Mouse (Mus musculus): ENCODE measurements around the gene Cnnm1.

Cnnm1 gene

GRCm38 (mm10) chr19:43440112-43440737 lies at the start of gene Cnnm1:
Gene Cnnm1 (plus strand): TSS chr19:43440436.
- DNase-seq (ENCODE audit: extremely low spot score, low spot score): peak; percentile 79

DNA sequence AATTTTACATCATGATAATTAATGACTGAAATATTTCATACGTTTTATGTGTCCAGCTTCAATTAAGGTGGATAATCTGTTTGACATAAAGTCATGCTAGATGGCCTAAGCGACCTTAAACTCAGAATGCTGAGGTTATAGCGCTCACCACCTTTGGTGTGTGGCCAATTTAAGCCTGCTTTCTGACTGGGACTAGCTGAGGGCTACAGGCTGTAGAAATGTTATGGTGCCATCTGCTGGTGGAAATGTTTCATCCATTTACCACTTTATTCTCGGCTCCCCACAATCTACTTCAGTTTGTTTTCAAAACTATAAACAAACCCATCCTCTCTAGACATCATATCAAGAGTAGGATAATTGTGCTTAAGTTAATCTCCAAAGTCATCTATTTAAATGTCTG lies 43.9 kb upstream of the Cnnm1 start:
- peak; percentile 20 for DNase-seq (ENCODE audit: extremely low spot score, low spot score)

DNA sequence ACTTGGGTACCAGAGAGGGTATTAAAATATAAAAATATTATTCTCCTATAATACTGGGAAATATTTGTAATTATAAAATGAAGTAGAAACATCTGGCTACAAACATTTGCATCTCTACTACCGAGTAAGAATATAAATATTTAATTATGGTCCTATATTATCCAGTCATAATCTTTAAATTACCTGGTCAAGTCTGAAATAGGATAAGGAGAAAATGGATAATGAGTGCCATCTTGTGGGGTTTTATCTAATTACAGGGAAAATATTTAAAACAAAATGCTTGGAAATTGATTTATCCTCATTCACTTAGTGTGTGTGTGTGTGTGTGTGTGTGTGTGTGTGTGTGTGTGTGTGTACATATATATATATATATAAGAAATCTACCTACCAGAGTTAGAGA lies 33.1 kb upstream of the Cnnm1 start:
- DNase-seq (ENCODE audit: extremely low spot score, low spot score): no peak

DNA sequence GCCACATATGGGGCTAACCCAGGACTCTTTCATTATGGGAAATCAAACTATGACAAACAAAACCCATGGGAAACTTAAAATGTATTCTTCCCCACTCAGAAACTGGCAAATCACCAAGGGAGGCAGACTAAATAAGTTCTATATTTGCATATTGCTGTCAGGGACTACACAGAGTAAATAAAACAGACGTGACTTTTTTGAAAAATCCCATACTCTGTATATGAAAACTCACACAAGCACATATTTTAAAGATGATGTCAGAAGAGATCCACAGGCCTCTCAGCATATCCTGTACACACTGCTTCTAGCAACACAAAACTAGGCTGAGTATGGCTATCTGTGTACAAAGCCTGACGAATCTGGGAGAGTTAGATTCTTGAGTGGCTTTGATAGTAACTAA lies 24.7 kb upstream of the Cnnm1 start:
- no peak for DNase-seq (ENCODE audit: extremely low spot score, low spot score)

DNA sequence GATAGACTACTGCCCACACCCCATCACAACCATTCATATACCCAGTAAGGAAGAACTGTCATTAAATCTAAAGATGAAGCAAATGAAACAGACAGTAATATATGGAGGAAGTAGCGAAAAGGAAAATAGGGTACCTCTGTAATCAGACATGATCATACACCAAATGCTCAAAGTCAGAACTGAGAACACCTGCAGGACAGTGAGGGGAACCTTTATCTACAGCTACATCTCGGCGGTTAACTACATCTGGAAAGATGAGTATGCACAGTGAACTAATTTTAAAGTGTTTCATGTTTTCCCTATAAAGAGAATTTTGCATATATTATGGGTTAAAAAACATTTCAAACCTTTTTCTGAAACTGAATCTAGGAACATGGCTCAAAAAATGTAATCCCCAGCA lies 19.7 kb upstream of the Cnnm1 start:
- DNase-seq (ENCODE audit: extremely low spot score, low spot score): no peak

GRCm38 (mm10) chr19:43424082-43424481 lies 16.2 kb upstream of the Cnnm1 start:
- DNase-seq (ENCODE audit: extremely low spot score, low spot score): no peak

DNA sequence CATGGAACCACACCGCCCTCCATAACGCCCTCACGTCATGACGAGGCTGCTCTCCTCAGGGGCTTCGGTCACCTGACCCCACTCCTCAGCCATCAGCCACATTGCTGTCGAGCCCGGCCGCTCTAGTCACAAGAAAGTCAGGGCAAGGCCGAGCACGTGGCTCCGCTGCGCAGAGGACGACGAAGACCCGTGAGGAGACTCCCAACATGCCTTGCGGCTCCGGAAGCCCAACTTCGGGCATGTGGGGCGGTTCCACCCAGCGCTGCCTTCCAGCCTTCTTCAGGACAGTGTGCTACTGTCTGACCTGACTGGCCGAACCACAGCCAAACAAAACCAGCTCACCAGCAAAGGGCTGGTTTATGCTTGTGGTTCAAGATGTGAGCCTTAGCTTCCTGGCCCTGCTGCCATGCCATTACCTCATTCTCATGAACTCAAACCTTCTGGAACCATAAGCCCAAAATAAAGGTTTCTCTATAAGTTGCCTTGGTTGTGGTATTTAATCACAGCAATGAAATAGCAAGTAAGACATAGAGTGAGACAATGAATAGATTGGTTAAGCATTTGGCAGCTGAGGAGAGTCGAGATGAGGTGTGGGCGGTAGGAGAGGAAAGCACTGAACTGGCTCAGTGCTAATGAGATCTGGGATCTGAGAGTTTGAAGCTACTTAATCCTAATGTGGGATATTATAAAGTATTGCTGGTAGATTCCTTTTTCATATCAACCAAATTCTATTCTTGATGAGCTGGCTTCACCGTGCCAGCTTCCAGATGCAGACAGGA lies 12.6 kb upstream of the Cnnm1 start:
- DNase-seq (ENCODE audit: extremely low spot score, low spot score): no peak

DNA sequence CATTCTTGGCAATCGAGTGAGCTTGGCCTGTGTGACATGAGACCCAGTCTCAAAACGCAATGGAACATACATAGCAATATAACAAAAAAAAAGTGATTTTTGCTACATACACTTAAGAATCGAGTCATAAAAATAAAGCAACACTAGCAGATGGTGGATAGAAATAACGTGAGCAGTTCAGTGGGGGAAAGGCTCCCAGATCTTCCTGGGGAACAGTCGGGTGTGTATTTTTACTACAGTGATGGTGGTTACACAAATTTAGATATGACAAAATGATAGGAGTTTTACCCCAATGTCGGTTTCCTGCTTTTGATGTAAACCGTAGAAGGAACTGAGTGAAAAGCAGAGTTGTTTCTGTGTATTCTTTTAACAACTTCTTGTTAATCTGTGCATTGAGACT lies 990 bp upstream of the Cnnm1 start:
- no peak for DNase-seq (ENCODE audit: extremely low spot score, low spot score)

DNA sequence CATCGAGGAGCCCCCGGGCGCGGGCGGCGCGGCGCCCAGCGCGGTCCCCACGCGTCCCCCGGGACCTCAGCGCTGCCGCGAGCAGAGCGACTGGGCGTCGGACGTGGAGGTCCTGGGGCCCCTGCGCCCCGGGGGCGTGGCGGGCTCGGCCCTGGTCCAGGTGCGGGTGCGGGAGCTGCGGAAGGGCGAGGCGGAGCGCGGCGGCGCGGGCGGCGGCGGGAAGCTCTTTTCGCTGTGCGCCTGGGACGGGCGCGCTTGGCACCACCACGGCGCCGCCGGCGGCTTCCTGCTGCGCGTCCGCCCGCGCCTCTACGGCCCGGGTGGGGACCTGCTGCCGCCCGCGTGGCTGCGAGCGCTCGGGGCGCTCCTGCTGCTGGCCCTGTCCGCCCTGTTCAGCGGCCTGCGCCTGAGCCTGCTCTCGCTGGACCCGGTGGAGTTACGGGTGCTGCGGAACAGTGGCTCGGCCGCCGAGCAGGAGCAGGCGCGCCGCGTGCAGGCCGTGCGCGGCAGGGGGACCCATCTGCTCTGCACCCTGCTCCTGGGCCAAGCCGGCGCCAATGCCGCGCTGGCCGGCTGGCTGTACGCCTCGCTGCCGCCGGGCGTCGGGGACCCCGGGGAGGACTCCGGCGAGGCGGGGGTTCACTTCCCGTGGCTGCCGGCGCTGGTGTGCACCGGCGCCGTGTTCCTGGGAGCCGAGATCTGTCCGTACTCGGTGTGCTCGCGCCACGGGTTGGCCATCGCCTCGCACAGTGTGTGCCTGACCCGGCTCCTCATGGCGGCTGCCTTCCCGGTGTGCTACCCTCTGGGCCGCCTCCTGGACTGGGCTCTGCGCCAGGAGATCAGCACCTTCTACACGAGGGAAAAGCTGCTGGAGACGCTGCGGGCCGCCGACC lies 778 bp downstream of the Cnnm1 start:
- peak; percentile 68 for DNase-seq (ENCODE audit: extremely low spot score, low spot score)

- no peak for DNase-seq (ENCODE audit: extremely low spot score, low spot score)
Measured at GRCm38 (mm10) chr19:43441661-43441990, 1.4 kb downstream of the Cnnm1 start.

DNA sequence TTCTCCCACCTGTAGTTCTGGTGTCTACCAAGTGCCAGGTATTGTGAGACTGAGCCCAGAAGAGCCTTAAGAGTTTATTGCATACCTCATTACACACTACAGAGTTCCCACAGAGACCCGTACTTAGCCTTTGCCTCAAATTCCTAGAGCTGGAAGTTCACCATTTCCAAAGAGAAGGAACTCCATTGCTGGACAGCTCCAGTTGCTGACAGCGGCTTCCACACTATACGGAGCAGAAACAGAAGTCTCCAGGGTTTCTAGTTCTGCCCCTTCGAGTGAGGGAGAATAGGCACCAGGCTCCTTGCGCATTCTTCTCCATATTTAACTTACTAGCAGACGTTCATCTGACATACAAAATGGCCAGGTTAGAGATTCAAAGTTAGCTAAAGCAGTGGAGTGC lies 2.0 kb downstream of the Cnnm1 start:
- DNase-seq (ENCODE audit: extremely low spot score, low spot score): peak; percentile 23

DNA sequence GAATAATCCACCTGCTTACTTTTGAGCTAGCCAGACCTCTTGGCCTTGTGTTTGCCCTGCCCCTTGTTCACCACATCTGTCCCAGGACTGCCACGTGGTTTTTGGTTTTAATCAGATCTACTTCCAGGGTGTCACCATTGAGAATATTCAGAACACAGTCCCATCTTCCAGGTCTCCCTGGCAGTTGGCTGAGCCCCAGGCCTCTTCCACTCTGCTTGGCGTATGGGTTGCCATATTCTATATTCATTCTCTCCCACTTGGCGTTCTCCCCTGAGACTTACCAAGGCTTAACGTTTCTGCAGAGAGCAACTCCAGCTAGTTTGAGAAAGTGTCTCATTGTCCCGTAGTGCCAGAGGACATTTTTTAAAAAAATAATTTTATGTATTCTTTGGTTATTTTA lies 2.7 kb downstream of the Cnnm1 start:
- DNase-seq (ENCODE audit: extremely low spot score, low spot score): no peak

- DNase-seq (ENCODE audit: extremely low spot score, low spot score): no peak
Measured at GRCm38 (mm10) chr19:43444636-43445205, 4.5 kb downstream of the Cnnm1 start.

- DNase-seq (ENCODE audit: extremely low spot score, low spot score): no peak
Measured at GRCm38 (mm10) chr19:43451563-43451962, 11.3 kb downstream of the Cnnm1 start.

- DNase-seq (ENCODE audit: extremely low spot score, low spot score): no peak
Measured at GRCm38 (mm10) chr19:43452176-43452575, 11.9 kb downstream of the Cnnm1 start.

- no peak for DNase-seq (ENCODE audit: extremely low spot score, low spot score)
Measured at GRCm38 (mm10) chr19:43453025-43453424, 12.8 kb downstream of the Cnnm1 start.

DNA sequence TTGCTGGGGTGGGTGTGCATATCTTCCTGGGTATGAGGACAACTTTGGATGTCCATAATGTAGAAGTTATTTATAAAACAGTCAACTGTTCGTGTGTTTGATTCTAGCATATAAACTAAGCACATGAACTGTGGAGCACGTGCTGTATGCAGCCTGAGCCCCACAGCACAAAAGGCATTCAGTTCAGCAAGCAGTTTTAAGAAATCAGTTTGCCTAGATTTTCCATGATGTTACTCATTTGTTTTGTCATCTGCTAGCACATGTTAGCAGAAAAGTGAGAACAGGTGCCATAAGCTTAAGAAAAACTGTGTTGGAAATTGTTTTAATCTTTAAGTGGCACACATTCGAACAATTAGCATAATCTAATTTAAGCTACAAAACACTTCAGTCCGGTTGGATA lies 19.7 kb downstream of the Cnnm1 start:
- no peak for DNase-seq (ENCODE audit: extremely low spot score, low spot score)

- no peak for DNase-seq (ENCODE audit: extremely low spot score, low spot score)
Measured at GRCm38 (mm10) chr19:43460481-43460880, 20.2 kb downstream of the Cnnm1 start.

DNA sequence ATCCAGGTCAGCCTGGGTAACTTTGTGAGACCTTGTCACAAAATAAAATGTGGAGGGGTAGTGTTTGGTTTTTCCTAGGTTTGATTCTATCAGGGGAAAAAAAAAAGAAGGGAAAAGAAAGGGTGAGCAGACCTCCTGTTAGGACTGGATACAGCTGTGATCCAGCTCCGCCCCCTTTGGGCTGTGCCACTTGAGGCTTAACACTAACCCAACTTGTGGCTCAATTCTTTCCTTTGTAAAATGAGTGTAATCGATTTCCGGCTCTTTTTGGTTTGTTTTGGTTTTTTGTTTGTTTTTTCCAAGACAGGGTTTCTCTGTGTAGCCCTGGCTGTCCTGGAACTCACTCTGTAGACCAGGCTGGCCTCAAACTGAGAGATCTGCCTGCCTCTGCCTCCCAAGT lies 21.9 kb downstream of the Cnnm1 start:
- DNase-seq (ENCODE audit: extremely low spot score, low spot score): no peak

GRCm38 (mm10) chr19:43463546-43464293 lies 23.5 kb downstream of the Cnnm1 start:
- no peak for DNase-seq (ENCODE audit: extremely low spot score, low spot score)

DNA sequence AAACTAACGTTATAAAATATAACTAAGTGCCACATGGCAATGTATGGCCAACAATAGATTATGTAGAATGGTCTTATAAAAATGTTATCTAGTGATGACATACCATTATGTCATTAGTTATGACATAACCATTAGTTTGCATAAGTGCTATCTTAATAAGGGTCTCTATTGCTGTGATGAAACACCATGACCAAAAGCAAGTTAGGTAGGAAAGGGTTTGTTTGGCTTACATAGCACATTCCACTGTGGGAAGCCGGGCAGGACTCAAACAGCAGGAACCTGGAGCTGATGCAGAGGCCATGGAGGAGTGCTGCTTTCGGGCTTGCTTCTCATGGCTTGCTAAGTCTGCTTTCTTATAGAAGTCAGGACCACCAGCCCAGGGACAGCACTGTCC lies 24.1 kb downstream of the Cnnm1 start:
- no peak for DNase-seq (ENCODE audit: extremely low spot score, low spot score)
